Mouse (Mus musculus) mesoderm, embryonic 11.5 days (tissue): ENCODE results near the gene Tmem184a.

Experiments used
- DNase-seq: peaks from one replicate; pipeline ENCODE4 v3.0.0-alpha.2; 2012; ENCODE audit warnings: low read depth, low spot score

Gene Tmem184a

GRCm38 (mm10) chr5:139793338-139794089, 26.2 kb downstream of the Tmem184a start:
- no peak for DNase-seq

GRCm38 (mm10) chr5:139792966-139793337, 26.8 kb downstream of the Tmem184a start:
- no peak for DNase-seq

GRCm38 (mm10) chr5:139792159-139792775, 27.4 kb downstream of the Tmem184a start:
- no peak for DNase-seq

- peak; percentile 97 for DNase-seq
Observed at GRCm38 (mm10) chr5:139791227-139792158, 28.2 kb downstream of the Tmem184a start, which contains the start of gene Mafk. TSS of gene Mafk (plus strand) at chr5:139791513.

GRCm38 (mm10) chr5:139789466-139789865, 30.3 kb downstream of the Tmem184a start:
- DNase-seq: no peak

GRCm38 (mm10) chr5:139781406-139781805, 38.3 kb downstream of the Tmem184a start:
- DNase-seq: no peak

- DNase-seq: no peak
Observed at GRCm38 (mm10) chr5:139776966-139777365, 42.8 kb downstream of the Tmem184a start.

- DNase-seq: peak; percentile 97
Observed at GRCm38 (mm10) chr5:139775216-139775926, 44.3 kb downstream of the Tmem184a start, which contains the start of gene Ints1. TSS of gene Ints1 (minus strand) at chr5:139775674.

- no peak for DNase-seq
Observed at GRCm38 (mm10) chr5:139768216-139768615, 51.5 kb downstream of the Tmem184a start.

GRCm38 (mm10) chr5:139764296-139764695, 55.4 kb downstream of the Tmem184a start:
- DNase-seq: peak; percentile 54

- DNase-seq: no peak
Observed at GRCm38 (mm10) chr5:139758096-139758495, 61.6 kb downstream of the Tmem184a start.

- DNase-seq: no peak
Observed at GRCm38 (mm10) chr5:139756586-139756985, 63.1 kb downstream of the Tmem184a start.

GRCm38 (mm10) chr5:139756135-139756534, 63.6 kb downstream of the Tmem184a start:
- no peak for DNase-seq

GRCm38 (mm10) chr5:139754753-139755152, 65.0 kb downstream of the Tmem184a start:
- DNase-seq: peak; percentile 64
